Mouse (Mus musculus) heart, adult 8-10 months (tissue): Measurements from ENCODE around the gene Slc35f6. TPM values are rescaled to one million over a fixed set of nuclear protein-coding genes. Genes with fewer than 3 reads are reported as not detected.

Source experiments
- DNase-seq: peaks from one replicate; pipeline ENCODE4 v3.0.0; 2022; ENCODE audit warnings: low spot score
- total RNA-seq, 4 experiments: library from RNA; stranded (reverse); gene quantifications; 2 replicates each; pipeline ENCODE4 v1.2.4; 2022

Slc35f6 gene
- 10 to 100 TPM; 48.3 to 60.9 (median 54.9) TPM for total RNA-seq

- peak; percentile 95 for DNase-seq
These were observed at the start of gene Slc35f6 for GRCm38 (mm10) chr5:30647815-30648560. Gene Slc35f6 (plus strand): TSS chr5:30647933.

GRCm38 (mm10) chr5:30601397-30601796, 46.3 kb upstream of the Slc35f6 start:
- no peak for DNase-seq

GRCm38 (mm10) chr5:30603255-30603654, 44.5 kb upstream of the Slc35f6 start:
- DNase-seq = no peak

- DNase-seq = no peak
These were observed 43.8 kb upstream of the Slc35f6 start for GRCm38 (mm10) chr5:30603926-30604325.

GRCm38 (mm10) chr5:30604769-30605188, 43.0 kb upstream of the Slc35f6 start:
- no peak for DNase-seq

- no peak for DNase-seq
These were observed 42.1 kb upstream of the Slc35f6 start for GRCm38 (mm10) chr5:30605649-30606048.

GRCm38 (mm10) chr5:30606424-30607073, 41.2 kb upstream of the Slc35f6 start:
- DNase-seq = peak; percentile 71

GRCm38 (mm10) chr5:30609094-30609493, 38.6 kb upstream of the Slc35f6 start:
- DNase-seq = no peak

- DNase-seq = no peak
These were observed 37.7 kb upstream of the Slc35f6 start for GRCm38 (mm10) chr5:30609918-30610645.

- DNase-seq = no peak
These were observed 36.6 kb upstream of the Slc35f6 start for GRCm38 (mm10) chr5:30611091-30611490.

- no peak for DNase-seq
These were observed 36.0 kb upstream of the Slc35f6 start for GRCm38 (mm10) chr5:30611689-30612088.

- no peak for DNase-seq
These were observed 35.2 kb upstream of the Slc35f6 start for GRCm38 (mm10) chr5:30612575-30612974.

GRCm38 (mm10) chr5:30613242-30613641, 34.5 kb upstream of the Slc35f6 start:
- no peak for DNase-seq

- peak; percentile 64 for DNase-seq
These were observed 33.5 kb upstream of the Slc35f6 start for GRCm38 (mm10) chr5:30614221-30614620.

GRCm38 (mm10) chr5:30615416-30615815, 32.3 kb upstream of the Slc35f6 start:
- no peak for DNase-seq

GRCm38 (mm10) chr5:30615819-30616218, 31.9 kb upstream of the Slc35f6 start:
- no peak for DNase-seq

- no peak for DNase-seq
These were observed 31.1 kb upstream of the Slc35f6 start for GRCm38 (mm10) chr5:30616644-30617043.

- no peak for DNase-seq
These were observed 30.4 kb upstream of the Slc35f6 start for GRCm38 (mm10) chr5:30617357-30617756.

- DNase-seq = peak; percentile 62
These were observed 29.9 kb upstream of the Slc35f6 start for GRCm38 (mm10) chr5:30617851-30618250.

- no peak for DNase-seq
These were observed 29.2 kb upstream of the Slc35f6 start for GRCm38 (mm10) chr5:30618376-30619003.

GRCm38 (mm10) chr5:30619211-30619610, 28.5 kb upstream of the Slc35f6 start:
- no peak for DNase-seq

GRCm38 (mm10) chr5:30620567-30620966, 27.2 kb upstream of the Slc35f6 start:
- no peak for DNase-seq
